In the genomic region with DNA sequence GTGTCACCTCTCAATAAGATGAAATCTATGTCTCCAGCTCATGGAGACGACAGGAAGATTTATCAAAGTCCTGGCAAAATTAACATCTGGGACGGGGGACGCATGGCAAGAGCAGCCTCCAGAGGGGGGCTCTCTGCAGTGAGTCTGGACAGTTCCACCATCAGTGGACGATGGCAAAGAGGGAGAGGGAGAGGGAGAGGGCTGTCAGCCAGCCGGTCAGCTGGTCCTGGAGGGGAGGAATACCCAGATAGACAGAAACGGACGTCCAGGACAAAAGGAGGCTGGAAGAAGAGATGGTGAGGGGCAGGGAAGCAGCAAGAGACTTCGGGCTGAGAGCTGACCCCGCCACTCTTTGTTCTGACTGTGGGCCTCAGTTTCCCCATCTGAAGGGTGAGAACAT, we compare ENCODE assay signal across 23 mouse cellular contexts. TPM values are rescaled to one million over a fixed set of nuclear protein-coding genes. Genes with fewer than 3 reads are reported as not detected.
"Had no signal": no experiment of that assay in that cellular context is flagged by ENCODE, and none has a peak within 500 bp of the region (broad histone marks: within the 10 kb centered on the region; RNA-seq: fewer than 3 reads in every experiment).

No protein-coding gene starts in this region.

- ATAC-seq: forebrain, embryonic 13.5 days; forebrain, embryonic 14.5 days; forebrain, embryonic 15.5 days; forebrain, embryonic 16.5 days; forebrain, postnatal 0 days had no signal

- H3K4me3 ChIP-seq: embryonic facial prominence, embryonic 10.5 days; embryonic facial prominence, embryonic 12.5 days; embryonic facial prominence, embryonic 13.5 days; embryonic facial prominence, embryonic 15.5 days; erythroblast, embryonic 14.5 days; forebrain, embryonic 10.5 days; forebrain, embryonic 12.5 days; forebrain, embryonic 13.5 days; forebrain, embryonic 15.5 days; gastrocnemius, adult 2 months; heart, adult 2 months; heart, embryonic 10.5 days had no signal

- DNase-seq: embryo, embryonic 11 days; forebrain, postnatal 0 days; gastrocnemius, adult 2 months; gastrocnemius, postnatal 10 days; gastrocnemius, postnatal 14 days; gastrocnemius, postnatal 25 days; gastrocnemius, postnatal 36 days; heart, adult 11 months; heart, adult 18-20 months; heart, adult 2 months had no signal

- H3K4me2 ChIP-seq: embryonic facial prominence, embryonic 12.5 days; embryonic facial prominence, embryonic 13.5 days; embryonic facial prominence, embryonic 15.5 days; forebrain, embryonic 12.5 days; forebrain, embryonic 13.5 days; forebrain, embryonic 15.5 days had no signal

- H3K9ac ChIP-seq: embryonic facial prominence, embryonic 12.5 days; embryonic facial prominence, embryonic 13.5 days; embryonic facial prominence, embryonic 15.5 days; forebrain, embryonic 12.5 days; forebrain, embryonic 13.5 days; forebrain, embryonic 15.5 days; forebrain, postnatal 0 days had no signal

- H3K9me3 ChIP-seq: embryonic facial prominence, embryonic 10.5 days; embryonic facial prominence, embryonic 12.5 days; embryonic facial prominence, embryonic 13.5 days; embryonic facial prominence, embryonic 15.5 days; forebrain, embryonic 10.5 days; forebrain, embryonic 12.5 days; forebrain, embryonic 13.5 days; forebrain, embryonic 15.5 days; heart, embryonic 10.5 days had no signal

- H3K36me3 ChIP-seq: embryonic facial prominence, embryonic 10.5 days; embryonic facial prominence, embryonic 12.5 days; embryonic facial prominence, embryonic 13.5 days; embryonic facial prominence, embryonic 15.5 days; forebrain, embryonic 10.5 days; forebrain, embryonic 12.5 days; forebrain, embryonic 15.5 days; heart, embryonic 10.5 days had no signal

- H3K4me1 ChIP-seq: embryonic facial prominence, embryonic 15.5 days had no signal

- H3K27ac ChIP-seq: embryonic facial prominence, embryonic 10.5 days; embryonic facial prominence, embryonic 12.5 days; embryonic facial prominence, embryonic 13.5 days; embryonic facial prominence, embryonic 15.5 days; forebrain, embryonic 10.5 days; forebrain, embryonic 12.5 days; forebrain, embryonic 13.5 days; forebrain, embryonic 15.5 days; gastrocnemius, adult 2 months; heart, adult 2 months; heart, embryonic 10.5 days had no signal

RNA-seq across cellular contexts. Expression of a gene that starts 18.1 kb away (rescaled TPM):
- polyA plus RNA-seq: erythroblast, embryonic 14.5 days; gonadal fat pad, adult 2 months had no signal
